Mouse (Mus musculus) retina, postnatal 1 day (tissue): ENCODE results near the gene Clca3a1.
"Not testable (repeated sequence)": the region's sequence is repeated elsewhere in the genome, so short reads cannot be mapped to it uniquely, and the experiment has no call there.

ENCODE experiments used
- DNase-seq: peaks from one replicate; pipeline ENCODE4 v3.0.0-alpha.2; 2012

Gene Clca3a1

DNA sequence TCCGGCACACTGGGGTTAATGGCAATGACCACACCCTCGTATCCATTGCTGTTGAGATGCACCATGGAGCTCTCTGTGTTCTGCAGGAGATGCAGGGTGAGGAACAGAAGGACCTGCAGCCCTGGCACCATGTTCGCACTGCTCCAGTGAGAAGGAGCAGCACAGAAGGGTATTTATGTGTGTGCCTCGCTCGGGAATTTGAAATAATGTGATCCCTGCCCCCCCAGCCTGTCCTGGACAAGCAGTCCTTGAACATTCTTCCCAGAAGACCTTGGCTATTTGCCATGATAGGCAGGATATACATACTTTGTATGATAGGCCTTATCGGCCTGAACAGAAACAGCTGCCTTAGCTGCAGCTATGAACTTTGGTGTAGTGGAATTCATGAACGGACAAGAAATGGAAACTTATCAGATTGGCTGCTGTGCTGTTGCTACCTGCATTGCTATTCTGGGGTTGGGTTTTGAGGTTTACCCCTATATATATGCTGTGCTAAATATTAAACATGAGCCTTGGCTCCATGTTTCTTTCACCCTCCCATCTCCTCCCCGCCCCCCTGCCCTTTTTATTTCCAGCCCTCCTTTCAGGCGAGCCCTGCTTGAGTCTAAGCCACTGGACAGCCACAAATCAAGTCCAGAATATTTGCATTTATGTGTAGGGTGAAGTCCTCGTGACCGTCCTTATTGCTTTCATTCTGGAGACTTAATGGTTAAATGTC, at the start of gene Clca3a1:
Gene Clca3a1, minus strand, starts transcription at position 386 of the 718 bp plus-strand sequence.
- no peak for DNase-seq

DNA sequence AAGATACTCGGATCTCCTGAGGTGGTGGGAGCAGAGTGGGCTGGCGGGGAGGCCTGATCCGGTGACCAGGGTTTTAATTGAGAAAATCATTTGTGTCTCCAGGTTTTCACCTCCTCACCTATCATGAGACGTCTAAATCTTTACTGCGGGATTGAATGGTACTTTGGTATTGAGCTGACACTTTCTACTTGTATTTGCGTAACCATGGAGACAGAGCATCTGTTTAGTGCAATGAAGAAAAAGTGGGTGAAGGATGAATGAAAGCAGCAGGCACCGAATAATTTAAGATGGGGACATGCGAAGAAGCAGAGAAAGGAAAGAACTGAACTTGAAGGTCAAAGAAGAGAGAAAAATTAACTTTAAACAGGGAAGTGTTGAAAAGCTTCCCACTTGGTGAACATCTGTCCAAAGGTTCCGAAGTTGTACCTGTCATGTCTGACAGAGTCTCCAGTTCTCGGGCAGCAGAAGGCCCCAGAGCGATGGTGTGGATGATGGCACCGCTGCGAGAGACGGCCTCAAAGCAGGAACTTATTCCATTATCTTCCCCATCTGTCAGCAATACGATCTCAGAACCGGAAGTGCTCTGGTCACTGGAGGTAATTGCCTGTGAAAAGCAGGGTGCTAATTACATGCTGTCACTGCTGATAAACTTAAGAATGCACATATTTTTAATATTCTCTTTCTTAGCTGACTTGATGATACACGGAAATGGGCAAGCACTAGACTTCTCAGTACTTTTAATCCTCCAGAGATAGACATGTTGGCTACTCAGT, 47.6 kb upstream of the Clca3a1 start:
- not testable (repeated sequence) for DNase-seq

DNA sequence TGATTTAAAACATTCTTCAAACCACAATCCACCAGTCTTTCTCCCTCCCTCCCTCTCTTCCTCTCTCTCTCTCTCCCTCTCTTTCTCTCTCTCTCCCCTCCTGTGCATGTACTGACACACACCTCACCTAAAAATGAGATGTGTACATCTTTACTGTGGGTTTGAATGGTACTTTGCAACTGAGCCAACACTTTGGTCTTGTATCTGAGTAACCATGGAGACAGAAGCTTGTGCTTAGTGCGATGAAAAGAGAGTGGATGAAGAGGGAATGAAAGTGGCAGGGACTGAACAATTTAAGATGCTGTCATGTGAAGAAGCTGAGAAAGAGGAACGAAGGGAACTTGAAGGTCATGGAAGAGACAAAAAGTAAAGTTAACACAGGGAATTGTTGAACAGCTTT, 45.8 kb upstream of the Clca3a1 start:
- DNase-seq: not testable (repeated sequence)

DNA sequence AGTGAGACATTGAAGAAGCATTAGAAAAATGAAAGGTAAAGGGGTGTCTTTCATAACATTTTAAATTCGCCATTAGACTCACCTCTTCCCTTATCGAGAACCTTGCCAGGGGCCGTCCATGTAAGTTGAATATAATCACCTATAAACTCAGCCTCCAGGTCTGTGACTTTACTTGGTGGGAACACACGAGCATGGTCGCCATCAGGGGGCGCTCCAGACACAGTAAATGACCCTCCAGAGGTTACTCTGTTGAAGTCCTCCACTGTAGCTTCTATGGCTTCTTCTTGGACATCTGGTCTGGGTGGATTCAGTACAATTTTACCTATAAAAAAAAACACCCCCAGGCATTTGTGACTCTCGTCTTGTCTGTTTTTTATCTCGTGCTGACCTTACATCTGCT, 41.1 kb upstream of the Clca3a1 start:
- DNase-seq: peak; percentile 22

DNA sequence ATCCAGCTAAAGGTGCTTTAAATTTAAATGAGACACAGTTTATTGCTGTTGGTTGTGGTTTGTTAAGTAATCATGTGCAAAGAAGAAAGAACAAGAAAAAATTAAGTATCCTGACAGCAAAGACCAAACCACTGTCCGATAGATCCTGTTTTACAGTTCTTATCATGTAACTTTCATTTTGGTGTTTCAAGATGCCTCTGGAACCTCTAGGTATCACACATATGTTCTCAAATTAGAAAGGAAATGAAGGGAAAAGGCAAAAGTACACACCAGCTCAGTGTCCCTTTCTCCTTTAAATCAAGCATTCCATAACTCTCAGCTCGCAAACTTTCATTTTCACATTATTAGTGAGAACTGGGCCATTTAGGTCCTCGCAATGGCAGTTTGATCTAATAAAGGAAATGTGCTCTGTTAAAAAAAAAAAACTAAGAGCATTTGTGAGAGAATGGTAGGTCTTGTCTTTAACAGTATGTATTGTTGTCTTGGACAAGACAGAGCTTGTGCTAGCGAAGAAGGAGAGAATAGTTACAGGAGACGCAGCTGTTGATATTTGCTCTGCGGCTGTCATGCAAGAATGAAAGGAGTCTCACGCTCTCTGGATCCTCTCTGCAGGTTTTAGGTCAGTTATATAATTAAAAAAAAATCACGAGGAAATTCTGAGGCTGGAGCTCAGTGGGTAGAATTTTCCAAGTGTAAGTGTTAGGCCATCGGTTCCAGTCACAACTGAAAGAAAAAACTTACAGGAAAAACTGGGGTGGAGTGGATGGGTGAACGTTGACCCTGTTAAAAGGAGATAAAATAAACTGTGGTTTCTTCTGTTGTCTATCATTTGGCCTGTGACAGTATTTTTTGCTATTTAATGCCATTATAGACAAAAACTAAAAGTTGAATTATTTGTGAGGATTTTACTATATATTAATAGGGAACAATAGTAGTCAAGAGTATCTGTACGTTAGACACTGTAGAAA, 24.7 kb upstream of the Clca3a1 start:
- DNase-seq: no peak

DNA sequence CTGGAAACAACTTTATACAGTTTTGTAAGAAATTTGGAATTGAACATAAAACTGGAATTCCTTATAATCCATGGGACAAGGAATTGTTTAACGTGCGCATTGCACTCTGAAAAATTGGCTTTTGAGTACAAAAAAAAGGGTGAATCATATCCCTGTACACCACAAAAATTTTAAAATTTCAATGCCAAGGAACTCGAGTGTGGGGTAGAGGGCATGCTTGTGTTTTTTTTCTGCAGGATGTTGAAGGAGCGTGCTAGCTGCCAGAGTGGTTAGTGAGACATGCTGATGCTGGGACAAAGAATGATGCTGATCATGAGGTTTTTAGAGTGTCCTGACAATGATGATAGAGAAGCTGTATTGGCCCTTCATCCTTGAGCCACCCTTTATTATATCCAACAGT, 4.4 kb upstream of the Clca3a1 start:
- DNase-seq: no peak

DNA sequence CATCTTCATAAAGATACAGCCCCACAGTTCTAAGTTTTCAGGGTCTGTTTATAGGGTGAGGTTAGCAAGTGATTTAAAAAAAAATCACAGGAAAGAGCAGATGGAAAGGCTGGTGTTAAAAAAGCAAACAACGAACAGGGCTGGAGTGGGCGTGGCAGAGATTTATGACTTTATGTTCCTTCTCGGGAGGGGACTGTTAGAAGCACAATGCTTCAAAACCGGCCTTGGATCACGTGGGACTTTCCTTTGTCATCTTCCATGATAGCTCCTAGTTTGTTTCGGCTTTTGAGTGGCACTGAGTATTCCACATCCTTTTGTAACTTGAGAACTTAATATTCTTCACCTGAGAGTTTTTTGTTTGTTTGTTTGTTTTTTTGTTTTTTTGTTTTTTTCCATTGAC, 677 bp upstream of the Clca3a1 start:
- no peak for DNase-seq

DNA sequence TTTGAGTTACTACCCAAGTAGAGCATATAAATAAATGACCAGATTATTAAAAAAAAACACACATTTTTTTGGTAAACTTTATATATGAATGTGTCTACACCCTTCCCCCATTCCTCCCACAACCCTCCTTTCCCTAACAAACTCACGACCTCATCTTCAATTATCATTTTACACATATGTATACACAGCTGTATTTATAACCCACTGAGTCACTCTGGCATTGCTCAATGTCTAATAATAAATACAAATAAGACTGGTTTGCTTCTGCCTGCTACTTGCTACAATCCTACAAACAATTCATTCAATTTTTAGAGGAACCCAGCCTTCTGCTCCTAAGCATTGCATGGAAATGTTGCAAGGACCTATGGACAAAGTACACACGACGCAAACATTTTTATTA, 1.1 kb downstream of the Clca3a1 start:
- DNase-seq: no peak

DNA sequence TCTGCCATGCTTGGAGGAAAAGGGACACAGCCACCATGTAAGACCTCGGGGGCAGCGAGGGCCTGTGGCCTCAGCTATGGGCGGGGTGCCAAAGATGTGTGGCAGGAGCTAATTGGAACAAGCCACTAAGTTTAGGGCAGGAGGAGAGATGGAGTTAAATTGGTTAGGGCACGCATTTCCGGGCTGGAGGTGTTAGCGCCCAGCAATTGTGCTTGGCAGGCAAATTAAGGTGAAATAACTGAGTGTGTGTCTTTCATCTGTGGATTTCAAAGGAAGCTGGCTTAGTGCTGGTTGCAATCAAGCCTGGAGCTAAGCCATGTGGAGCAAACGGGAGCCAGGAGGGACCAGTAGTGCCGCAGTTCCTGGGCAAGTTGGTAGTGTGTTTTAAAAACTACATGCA, 4.7 kb downstream of the Clca3a1 start:
- not testable (repeated sequence) for DNase-seq

DNA sequence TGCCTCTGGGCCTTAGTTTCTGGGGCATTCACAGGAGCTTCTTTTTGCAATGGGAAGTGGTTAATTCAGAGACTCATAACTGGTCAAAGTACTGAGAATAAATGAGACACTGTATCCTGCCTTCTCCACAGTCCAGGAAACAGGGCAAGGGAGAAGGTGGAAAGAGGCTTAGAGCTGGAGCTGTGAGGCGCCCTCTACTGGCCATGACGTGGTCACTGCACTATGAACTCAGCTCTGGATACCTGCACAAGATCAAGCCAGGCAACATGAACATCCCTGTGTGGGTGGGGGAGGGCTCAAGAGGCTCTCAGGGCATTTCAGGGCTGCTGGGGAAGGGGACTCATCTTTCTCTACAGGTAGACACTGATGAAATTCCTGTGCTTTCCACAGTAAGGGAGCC, 7.7 kb downstream of the Clca3a1 start:
- DNase-seq: peak; percentile 38

DNA sequence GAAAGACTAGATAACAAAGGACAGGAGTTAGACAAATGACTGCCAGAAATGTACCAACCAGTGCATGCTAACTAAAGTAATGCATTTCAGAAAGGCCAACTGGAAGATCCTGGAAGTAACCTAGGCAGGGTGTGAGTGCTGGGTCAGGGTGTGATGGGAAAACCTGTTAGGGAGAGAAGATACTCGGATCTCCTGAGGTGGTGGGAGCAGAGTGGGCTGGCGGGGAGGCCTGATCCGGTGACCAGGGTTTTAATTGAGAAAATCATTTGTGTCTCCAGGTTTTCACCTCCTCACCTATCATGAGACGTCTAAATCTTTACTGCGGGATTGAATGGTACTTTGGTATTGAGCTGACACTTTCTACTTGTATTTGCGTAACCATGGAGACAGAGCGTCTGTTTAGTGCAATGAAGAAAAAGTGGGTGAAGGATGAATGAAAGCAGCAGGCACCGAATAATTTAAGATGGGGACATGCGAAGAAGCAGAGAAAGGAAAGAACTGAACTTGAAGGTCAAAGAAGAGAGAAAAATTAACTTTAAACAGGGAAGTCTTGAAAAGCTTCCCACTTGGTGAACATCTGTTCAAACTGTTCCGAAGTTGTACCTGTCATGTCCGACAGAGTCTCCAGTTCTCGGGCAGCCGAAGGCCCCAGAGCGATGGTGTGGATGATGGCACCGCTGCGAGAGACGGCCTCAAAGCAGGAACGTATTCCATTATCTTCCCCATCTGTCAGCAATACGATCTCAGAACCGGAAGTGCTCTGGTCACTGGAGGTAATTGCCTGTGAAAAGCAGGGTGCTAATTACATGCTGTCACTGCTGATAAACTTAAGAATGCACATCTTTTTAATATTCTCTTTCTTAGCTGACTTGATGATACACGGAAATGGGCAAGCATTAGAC, 11.5 kb downstream of the Clca3a1 start:
- peak; percentile 37 for DNase-seq

DNA sequence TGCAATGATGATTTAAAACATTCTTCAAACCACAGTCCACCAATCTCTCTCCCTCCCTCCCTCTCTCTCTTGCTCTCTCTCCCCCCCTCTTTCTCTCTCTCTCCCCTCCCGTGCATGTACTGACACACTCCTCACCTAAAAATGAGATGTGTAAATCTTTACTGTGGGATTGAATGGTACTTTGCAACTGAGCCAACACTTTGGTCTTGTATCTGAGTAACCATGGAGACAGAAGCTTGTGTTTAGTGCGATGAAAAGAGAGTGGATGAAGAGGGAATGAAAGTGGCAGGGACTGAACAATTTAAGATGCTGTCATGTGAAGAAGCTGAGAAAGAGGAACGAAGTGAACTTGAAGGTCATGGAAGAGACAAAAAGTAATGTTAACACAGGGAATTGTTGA, 13.1 kb downstream of the Clca3a1 start:
- peak; percentile 4 for DNase-seq

DNA sequence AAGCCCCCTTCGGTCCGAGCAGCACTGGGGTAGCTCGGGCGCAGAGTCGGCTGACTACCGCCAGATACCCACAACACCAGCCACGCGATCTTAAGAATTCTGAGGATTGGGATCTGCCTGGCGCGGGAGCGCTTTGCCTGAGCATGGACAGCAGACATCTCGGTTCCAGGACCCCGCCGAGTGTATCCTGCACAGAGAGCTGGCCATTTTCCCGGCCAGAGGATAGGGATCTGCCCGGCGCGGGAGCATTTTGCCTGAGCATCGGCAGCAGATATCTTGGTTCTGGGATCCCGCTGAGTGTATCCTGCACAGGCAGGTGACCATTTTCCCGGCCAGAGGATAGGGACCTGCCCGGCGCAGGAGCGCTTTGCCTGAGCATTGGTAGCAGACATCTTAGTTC, 22.4 kb downstream of the Clca3a1 start:
- DNase-seq: not testable (repeated sequence)

DNA sequence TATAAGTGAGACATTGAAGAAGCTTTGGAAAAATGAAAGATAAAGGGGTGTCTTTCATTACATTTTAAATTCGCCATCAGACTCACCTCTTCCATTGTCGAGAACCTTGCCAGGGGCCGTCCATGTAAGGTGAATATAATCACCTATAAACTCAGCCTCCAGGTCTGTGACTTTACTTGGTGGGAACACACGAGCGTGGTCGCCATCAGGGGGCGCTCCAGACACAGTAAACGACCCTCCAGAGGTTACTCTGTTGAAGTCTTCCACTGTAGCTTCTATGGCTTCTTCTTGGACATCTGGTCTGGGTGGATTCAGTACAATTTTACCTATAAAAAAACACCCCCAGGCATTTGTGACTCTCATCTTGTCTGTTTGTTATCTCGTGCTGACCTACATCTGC, 23.9 kb downstream of the Clca3a1 start:
- DNase-seq: peak; percentile 40

DNA sequence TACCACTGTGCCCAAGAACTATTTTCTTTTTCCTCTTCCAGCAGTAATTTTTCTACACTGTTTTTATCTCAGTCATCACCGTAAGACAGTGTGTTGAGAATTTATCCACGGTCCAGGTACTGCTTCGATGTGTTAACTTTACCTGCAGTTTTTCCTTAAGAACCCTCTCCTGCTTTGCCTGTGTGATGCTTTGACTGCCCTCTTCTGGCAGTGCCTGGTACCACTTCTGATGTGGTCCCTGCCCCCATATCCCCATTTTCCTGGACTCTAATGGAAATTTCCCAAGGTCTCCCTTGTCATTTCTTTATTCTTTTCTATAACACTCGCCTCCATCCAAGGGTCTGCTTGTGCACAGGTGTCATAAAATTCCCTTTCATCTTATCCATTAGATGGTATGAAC, 37.3 kb downstream of the Clca3a1 start:
- peak; percentile 52 for DNase-seq

DNA sequence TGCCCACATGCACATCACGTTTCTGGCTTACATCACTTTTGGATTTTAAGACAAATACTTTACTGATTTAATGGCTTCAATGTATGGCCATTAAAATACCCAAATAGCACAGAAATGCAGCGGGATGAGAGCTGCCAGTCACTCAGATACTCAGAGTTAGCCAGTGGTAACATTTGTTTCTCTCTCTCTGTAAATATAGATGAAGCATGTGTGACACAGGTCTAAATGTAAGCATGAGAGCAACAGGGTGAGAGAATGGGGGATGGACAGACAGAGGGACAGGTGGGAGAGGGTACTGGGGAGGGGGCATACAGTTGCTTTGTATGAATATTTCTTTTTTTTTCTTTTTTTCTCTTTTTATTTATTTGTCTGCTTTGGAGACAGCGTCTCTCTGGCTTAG, 38.2 kb downstream of the Clca3a1 start:
- DNase-seq: not testable (repeated sequence)

DNA sequence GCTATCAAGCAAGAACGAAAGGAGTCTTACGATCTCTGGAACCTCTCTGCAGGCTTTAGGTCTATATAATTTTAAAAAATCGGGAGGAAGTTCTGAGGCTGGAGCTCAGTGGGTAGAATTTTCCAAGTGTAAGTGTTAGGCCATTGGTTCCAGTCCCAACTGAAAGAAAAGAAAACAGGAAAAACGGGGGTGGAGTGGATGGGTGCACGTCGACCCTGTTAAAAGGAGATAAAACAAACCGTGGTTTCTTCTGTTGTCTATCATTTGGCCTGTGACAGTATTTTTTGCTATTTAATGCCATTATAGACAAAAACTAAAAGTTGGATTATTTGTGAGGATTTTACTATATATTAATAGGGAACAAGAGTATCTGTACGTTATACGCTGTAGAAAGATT, 38.9 kb downstream of the Clca3a1 start:
- DNase-seq: no peak

DNA sequence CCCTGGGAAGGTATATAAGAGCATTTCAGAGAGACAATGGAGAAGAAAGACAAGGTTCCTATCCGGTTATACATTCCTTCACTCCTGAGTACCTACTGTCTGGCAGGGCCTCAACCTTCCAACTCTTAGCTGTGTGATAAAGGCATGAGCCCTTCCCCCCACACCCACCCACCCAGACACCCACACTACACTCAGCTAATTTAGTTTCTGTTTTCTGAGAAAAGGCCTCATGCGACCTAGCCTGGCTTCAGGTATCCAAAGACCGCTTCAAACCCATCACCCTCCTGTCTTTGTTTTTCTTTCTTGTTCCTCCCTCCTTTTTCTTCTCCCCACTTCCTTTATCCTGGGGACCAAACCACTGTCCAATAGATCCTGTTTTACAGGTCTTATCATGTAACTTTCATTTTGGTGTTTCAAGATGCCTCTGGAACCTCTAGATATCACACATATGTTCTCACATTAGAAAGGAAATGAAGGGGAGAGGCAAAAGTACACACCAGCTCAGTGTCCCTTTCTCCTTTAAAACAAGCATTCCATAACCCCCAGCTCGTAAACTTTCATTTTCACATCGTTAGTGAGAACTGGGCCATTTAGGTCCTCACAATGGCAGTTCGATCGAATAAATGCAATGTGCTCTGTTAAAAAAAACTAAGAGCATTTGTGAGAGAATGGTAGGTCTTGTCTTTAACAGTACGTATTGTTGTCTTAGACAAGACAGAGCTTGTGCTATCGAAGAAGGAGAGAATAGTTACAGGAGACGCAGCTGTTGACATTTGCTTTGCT, 39.5 kb downstream of the Clca3a1 start:
- no peak for DNase-seq

DNA sequence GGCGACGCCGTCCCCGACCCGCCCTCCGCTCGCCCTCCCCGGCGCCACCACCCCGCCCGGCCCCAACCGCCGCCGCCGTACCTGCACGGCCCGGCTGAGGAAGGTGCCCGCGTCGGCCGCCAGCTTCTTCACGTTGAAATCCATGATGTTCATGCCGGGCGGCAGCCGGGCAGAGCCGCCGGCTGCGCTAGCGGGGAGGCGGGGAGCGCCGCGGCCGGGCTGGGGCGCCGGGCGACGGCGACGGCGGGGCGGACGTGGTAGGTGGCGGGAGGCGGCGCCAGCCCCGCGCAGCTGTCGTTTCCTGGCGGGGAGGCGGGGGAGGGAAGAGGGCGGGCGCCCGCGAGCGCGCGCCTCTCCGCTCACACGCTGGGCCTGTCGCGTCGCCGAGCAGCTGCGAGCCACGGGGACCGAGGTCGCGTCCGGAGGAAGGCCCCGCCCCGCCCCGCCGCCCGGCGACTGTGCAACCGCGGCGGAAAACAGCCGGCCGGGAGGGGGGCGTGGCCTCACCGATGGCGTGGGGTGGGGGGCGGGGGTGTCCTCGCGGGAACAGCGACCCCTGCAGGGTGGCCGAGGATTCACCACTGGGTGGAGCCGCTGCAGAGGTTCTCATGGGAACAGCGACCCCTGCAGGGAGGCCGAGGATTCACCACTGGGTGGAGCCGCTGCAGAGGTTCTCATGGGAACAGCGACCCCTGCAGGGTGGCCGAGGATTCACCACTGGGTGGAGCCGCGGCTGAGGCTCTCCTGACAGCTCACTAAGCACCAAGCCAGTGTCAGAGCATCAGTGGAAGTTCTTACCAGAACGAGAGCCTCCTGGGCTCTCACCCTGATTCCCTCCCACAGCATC, 40.7 kb downstream of the Clca3a1 start, which contains the start of gene Sh3glb1:
Gene Sh3glb1, minus strand, starts transcription at position 435 of the 847 bp plus-strand sequence.
- peak; percentile 96 for DNase-seq
